Mouse (Mus musculus) megakaryocyte progenitor cell, adult 5-6 weeks (primary cell): Measurements from ENCODE around the gene Mgst3. TPM values are rescaled to one million over a fixed set of nuclear protein-coding genes. Genes with fewer than 3 reads are reported as not detected.
A peak's percentile ranks its signal among the peaks of the same experiment; 100 is the strongest.

Experiments
- ATAC-seq: replicated peaks from 2 replicates; pipeline ENCODE4 v1.8.0; 2016; ENCODE audit warnings: mild to moderate bottlenecking, moderate TSS enrichment, inconsistent platforms; ENCODE audit not compliant: poor library complexity
- total RNA-seq, 2 experiments: library from RNA; stranded (forward) in 1 of 2; stranded (reverse) in 1 of 2; fragments of 157-497, 149-512 nt in 1 of 2; fragments of 200-1000 nt in 1 of 2; gene quantifications; 2 replicates each; pipeline versions ENCODE4 v1.2.3 to v1.2.4; 2015 to 2017

Mgst3 gene
- total RNA-seq (2015) (14.0 and 16.5 TPM in 2 replicates), total RNA-seq (2017) (11.8 and 18.1 TPM in 2 replicates)

- ATAC-seq, result peak; percentile 80
These were observed at the start of gene Mgst3 for GRCm38 (mm10) chr1:167393683-167394492. Gene Mgst3 (minus strand): TSS chr1:167393841.

- ATAC-seq, result no peak
These were observed 44.7 kb upstream of the Mgst3 start for GRCm38 (mm10) chr1:167438231-167438885.

GRCm38 (mm10) chr1:167437091-167437490 is 43.5 kb upstream of the Mgst3 start:
- ATAC-seq, result no peak

GRCm38 (mm10) chr1:167436186-167436975 is 42.7 kb upstream of the Mgst3 start:
- no peak for ATAC-seq

DNA sequence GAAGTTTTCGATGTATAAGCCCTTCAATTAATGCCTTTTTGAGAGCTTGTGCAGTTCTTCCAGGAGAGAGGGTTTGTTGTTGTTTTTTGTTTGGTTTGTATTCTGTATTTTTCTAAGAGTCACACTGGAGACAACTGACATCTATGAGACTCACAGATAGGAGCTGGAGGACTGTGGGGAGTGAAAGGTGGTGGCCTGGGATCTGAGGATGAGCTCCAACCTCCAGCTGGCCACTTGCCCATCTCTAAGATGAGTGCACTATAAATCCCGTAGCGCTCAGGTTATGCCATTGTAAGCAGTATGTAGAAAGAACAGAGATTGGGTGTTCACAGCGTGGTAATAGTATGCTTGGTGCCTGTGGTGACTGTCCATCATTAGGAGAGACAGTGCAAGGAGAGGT is 41.3 kb upstream of the Mgst3 start:
- ATAC-seq, result no peak

DNA sequence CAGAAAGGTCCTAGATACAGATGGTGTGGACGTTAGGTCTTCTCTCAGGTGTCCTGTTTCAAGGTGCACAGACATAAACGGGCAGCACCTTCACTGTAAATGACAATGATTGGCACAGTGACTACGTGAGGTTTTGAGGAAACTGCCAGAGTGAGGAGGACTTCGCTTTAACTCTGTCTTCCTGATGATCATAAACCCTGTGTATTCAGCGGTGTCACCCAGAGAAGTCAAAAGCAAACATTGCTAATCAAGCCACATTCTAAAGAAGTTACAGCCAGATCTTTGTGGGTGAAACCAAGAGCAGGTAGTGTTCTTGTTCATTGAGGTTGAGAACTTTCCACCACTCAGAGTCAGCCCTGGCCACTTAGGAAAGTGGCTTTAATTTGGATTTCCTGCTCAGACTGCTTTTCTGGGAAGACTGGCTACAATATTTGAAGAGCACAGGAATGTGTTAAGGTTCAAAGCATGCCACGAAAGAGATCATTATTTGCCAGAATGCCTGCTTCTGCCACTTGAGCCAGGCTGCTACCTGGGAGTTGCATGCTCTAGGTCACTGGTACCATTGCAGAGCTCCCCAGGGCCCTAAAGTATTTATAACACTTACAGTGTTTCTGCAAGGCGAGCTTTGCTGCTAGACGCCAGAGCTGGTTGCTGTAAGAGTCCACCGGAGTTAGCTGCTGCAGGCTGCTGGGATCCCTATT is 37.5 kb upstream of the Mgst3 start:
- no peak for ATAC-seq

- no peak for ATAC-seq
These were observed 33.0 kb upstream of the Mgst3 start for GRCm38 (mm10) chr1:167426681-167427080.

GRCm38 (mm10) chr1:167425572-167425971 is 31.9 kb upstream of the Mgst3 start:
- no peak for ATAC-seq

- ATAC-seq, result no peak
These were observed 29.0 kb upstream of the Mgst3 start for GRCm38 (mm10) chr1:167422501-167423240.

GRCm38 (mm10) chr1:167414846-167415245 is 21.2 kb upstream of the Mgst3 start:
- peak; percentile 98 for ATAC-seq

- ATAC-seq, result no peak
These were observed 18.5 kb upstream of the Mgst3 start for GRCm38 (mm10) chr1:167411991-167412715.

- ATAC-seq, result no peak
These were observed 16.0 kb upstream of the Mgst3 start for GRCm38 (mm10) chr1:167409601-167410000.

GRCm38 (mm10) chr1:167405237-167405636 is 11.6 kb upstream of the Mgst3 start:
- no peak for ATAC-seq

- ATAC-seq, result peak; percentile 24
These were observed 360 bp downstream of the Mgst3 start for GRCm38 (mm10) chr1:167393281-167393680.

DNA sequence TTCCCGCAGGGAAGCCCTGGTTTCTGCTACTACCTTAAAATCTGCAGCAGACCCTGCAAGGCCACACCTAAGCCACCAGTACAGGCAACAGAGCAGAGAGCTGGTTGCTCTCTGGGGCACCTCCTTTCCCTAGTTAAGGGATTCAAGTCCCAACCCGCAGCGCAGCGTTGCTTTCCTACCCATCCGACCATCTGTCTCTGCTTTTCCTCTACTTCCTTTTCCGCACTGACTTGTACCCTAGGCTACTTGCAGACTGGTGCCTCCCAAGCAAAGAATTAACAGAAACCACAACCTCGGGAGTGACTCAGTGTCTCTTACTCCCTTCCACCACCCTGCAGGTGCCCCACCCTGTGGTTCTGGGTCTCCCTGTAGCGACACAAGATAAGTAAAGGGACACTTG is 954 bp downstream of the Mgst3 start:
- ATAC-seq, result peak; percentile 51

DNA sequence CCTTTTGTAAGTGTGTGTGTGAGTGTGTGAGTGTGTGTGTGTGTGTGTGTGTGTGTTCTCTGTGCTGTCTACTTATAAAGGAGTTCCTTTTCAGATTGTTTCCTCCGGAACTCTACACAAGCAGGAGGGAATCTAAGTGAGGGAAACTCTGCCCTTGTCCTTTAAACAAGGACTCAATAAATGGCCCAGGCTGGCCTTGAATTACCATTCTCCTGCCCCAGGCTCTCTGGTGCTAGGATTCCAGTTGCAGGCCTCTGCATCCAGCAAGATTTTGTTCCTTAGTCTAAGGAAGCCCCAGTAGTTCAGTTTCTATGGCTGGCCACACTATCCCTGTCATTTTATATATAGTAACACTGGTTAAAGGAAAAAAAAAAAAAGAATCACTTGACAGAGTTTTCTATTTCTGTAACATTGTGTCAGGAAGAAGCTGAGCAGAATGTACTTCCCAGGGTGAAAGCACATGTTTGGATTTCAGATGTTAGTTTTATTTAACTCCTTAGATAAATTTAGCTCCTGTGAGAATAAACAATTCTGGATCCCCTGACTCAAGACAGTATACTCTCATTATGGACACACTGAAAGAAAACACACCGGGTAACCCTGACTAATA is 1.5 kb downstream of the Mgst3 start:
- ATAC-seq, result no peak

DNA sequence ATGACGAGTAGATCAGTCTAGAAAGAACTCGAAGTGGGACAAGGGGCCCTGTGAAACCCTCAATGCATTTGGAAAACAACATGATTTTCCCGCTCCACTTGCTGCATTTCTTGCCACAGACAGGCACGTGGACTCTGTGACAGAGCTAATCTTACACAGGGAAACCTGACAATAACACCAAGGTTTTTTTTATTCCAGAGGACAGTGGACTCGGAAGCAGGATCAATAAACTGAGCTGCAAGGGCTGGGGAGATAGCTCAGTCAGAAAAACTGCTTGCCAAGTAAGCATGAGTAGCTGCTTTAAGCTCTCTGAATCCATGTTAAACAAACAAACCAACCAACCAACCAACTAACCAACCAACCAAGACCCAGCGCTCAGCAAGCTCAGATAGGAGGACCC is 2.4 kb downstream of the Mgst3 start:
- ATAC-seq, result no peak

- ATAC-seq, result no peak
These were observed 3.3 kb downstream of the Mgst3 start for GRCm38 (mm10) chr1:167390381-167390780.

GRCm38 (mm10) chr1:167389584-167389983 is 4.1 kb downstream of the Mgst3 start:
- ATAC-seq, result no peak
